ENCODE assay signal across 14 mouse cellular contexts in genomic region chr12:9106416-9106815, GRCm38 (mm10).
DNase-seq lines count a peak whose midpoint lies in the region; ATAC-seq lines count a peak whose summit lies in the region.
"Had no signal": no experiment of that assay in that cellular context is flagged by ENCODE, and none has a peak within 500 bp of the region (broad histone marks: within the 10 kb centered on the region; RNA-seq: fewer than 3 reads in every experiment).

No protein-coding gene starts in this region.

- H3K4me3 ChIP-seq in kidney, embryonic 16.5 days (ENCODE audit: low read length) = no peak overlapping the region
- H3K4me3 ChIP-seq: embryonic facial prominence, embryonic 15.5 days; forebrain, embryonic 12.5 days; hindbrain, embryonic 10.5 days had no signal

- no peak overlapping the region for H3K9ac ChIP-seq in kidney, embryonic 16.5 days (replicated peaks; ENCODE audit: low read length)
- H3K9ac ChIP-seq: embryonic facial prominence, embryonic 15.5 days; forebrain, embryonic 12.5 days had no signal

- no peaks in the 10 kb centered on the region for H3K27me3 ChIP-seq in kidney, embryonic 16.5 days (ENCODE audit: insufficient read depth, low read length)
- H3K27me3 ChIP-seq: embryonic facial prominence, embryonic 15.5 days; forebrain, embryonic 12.5 days had no signal

- no peaks in the 10 kb centered on the region for H3K36me3 ChIP-seq in kidney, embryonic 16.5 days (ENCODE audit: insufficient read depth, low read length)
- H3K36me3 ChIP-seq: embryonic facial prominence, embryonic 15.5 days; forebrain, embryonic 12.5 days; hindbrain, embryonic 10.5 days had no signal

- DNase-seq in kidney, adult 18-20 months = no peak
- DNase-seq in testis, postnatal 14 days (ENCODE audit: low spot score) = peak; percentile 9
- no peak for DNase-seq in testis, postnatal 10 days (ENCODE audit: low spot score)
- DNase-seq in heart, postnatal 10 days = peak; percentile 59 to 66
- DNase-seq in cerebellum, postnatal 4 days (ENCODE audit: low spot score in 2 of 2) = no peak
- DNase-seq: cerebellum, adult 11 months; lung, adult 2 months; thymus, adult 2 months had no signal

- intact Hi-C loops in heart, postnatal 10 days (cut with DNase I) = no loop called here

- WGBS in kidney, embryonic 16.5 days = 24% methylated on average over 3 of the region's 3 CpGs

- no peak overlapping the region for H3K4me2 ChIP-seq in kidney, embryonic 16.5 days (replicated peaks; ENCODE audit: low read depth, low read length)
- H3K4me2 ChIP-seq: embryonic facial prominence, embryonic 15.5 days; forebrain, embryonic 12.5 days had no signal

- peaks cover 4% of the 10 kb centered on the region; the same call in 1 of the 2 replicates for H3K4me1 ChIP-seq in kidney, embryonic 16.5 days (ENCODE audit: insufficient read depth, low read length)
- H3K4me1 ChIP-seq: forebrain, embryonic 12.5 days; hindbrain, embryonic 10.5 days had no signal

- ATAC-seq in kidney, embryonic 16.5 days (ENCODE audit: low FRiP score, low TSS enrichment) = peak; percentile 51; the same call in 1 of the 2 replicates
- ATAC-seq in cerebellum, adult (ENCODE audit: insufficient number of reproducible peaks, low FRiP score, low TSS enrichment) = no peak
- ATAC-seq: midbrain, embryonic 16.5 days had no signal

- H3K9me3 ChIP-seq in kidney, embryonic 16.5 days (ENCODE audit: low read length) = no peaks in the 10 kb centered on the region
- H3K9me3 ChIP-seq: embryonic facial prominence, embryonic 15.5 days; forebrain, embryonic 12.5 days; hindbrain, embryonic 10.5 days had no signal

- H3K27ac ChIP-seq in kidney, embryonic 16.5 days (ENCODE audit: low read length) = no peak overlapping the region
- H3K27ac ChIP-seq: embryonic facial prominence, embryonic 15.5 days; forebrain, embryonic 12.5 days; hindbrain, embryonic 10.5 days had no signal

Comparison
In these comparisons a context has a peak if more than half of its experiments do, and no peak if none do; other contexts are left out.
1. DNase-seq: peak in testis, postnatal 14 days (single experiment) and heart, postnatal 10 days (2 of 2); none in kidney, adult 18-20 months (single experiment), testis, postnatal 10 days (single experiment) and cerebellum, postnatal 4 days (0 of 2).